Mouse (Mus musculus): ENCODE measurements around the gene Ptpn21.

DNA sequence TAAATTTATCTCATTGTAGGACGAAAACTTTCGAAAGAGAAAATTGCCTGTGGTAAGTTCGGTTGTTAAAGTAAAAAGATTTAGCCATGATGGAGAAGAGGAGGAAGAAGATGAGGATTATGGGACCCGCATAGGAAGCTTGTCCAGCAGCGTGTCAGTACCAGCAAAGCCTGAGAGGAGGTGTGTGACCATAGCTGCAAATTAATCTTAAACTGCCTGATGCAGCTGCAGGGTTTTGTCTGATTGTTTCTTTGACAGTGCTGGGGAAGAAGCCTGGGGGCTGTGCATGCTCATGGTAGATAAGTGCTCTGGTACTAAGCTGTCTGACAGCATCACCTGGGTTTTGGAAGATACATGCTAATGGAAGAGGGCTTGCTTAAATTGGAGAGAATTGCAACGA, 22.5 kb upstream of the Ptpn21 start:
- TF ChIP-seq CTCF (IDR thresholded peaks at IDR 0.05; ENCODE audit: borderline replicate concordance, insufficient read depth, low read depth, low read length) (no peak), POLR2A (IDR thresholded peaks at IDR 0.05; ENCODE audit: borderline replicate concordance, insufficient read depth, low read length) (no peak)
